ENCODE assay signal across 15 mouse cellular contexts in genomic region chr10:53505526-53505925, GRCm38 (mm10).
DNase-seq lines count a peak whose midpoint lies in the region; ATAC-seq and TF ChIP-seq lines count a peak whose summit lies in the region.
"Had no signal": no experiment of that assay in that cellular context is flagged by ENCODE, and none has a peak within 500 bp of the region (broad histone marks: within the 10 kb centered on the region; RNA-seq: fewer than 3 reads in every experiment).

No protein-coding gene starts in this region.

- H3K27ac ChIP-seq in heart, adult 2 months: no peak overlapping the region; the same call in 1 of the 2 replicates
- H3K27ac ChIP-seq: hindbrain, embryonic 12.5 days; intestine, embryonic 15.5 days; stomach, postnatal 0 days had no signal

- no peak for TF ChIP-seq EP300 in heart, adult 2 months (IDR thresholded peaks at IDR 0.05; ENCODE audit: insufficient read depth, low read depth, low read length)

- H3K4me1 ChIP-seq in heart, adult 2 months (ENCODE audit: control insufficient read depth, insufficient read depth, low read length): peaks cover 13% of the 10 kb centered on the region
- H3K4me1 ChIP-seq in lung, adult 2 months (ENCODE audit: control insufficient read depth, insufficient read depth, low read length): peaks cover 5% of the 10 kb centered on the region
- H3K4me1 ChIP-seq: hindbrain, embryonic 12.5 days had no signal

- no peak overlapping the region for H3K4me3 ChIP-seq in heart, adult 2 months
- H3K4me3 ChIP-seq in lung, adult 2 months (replicated peaks; ENCODE audit: extremely low read depth, low read depth, low read length): no peak overlapping the region
- H3K4me3 ChIP-seq: hindbrain, embryonic 12.5 days; intestine, embryonic 15.5 days had no signal

- peak; percentile 56 for ATAC-seq in inflammation-experienced regulatory T-cells, adult 6 months
- ATAC-seq: intestine, embryonic 15.5 days had no signal

- no peak for TF ChIP-seq CTCF in heart, adult 2 months (IDR thresholded peaks at IDR 0.05)
- no peak for TF ChIP-seq CTCF in lung, adult 2 months (IDR thresholded peaks at IDR 0.05; ENCODE audit: insufficient read depth, low read length)

- intact Hi-C loops in heart, adult 2 months (cut with DNase I): loop anchor here (5.0 kb wide), 1 partner anchor 108 kb away; no protein-coding TSS in a partner anchor

- H3K79me2 ChIP-seq in heart, adult 2 months (replicated peaks; ENCODE audit: control insufficient read depth, insufficient read depth, low read length): no peaks in the 10 kb centered on the region

- TF ChIP-seq POLR2A in heart, adult 2 months (IDR thresholded peaks at IDR 0.05; ENCODE audit: insufficient read depth, low read depth, low read length): no peak
- TF ChIP-seq POLR2A in lung, adult 2 months (IDR thresholded peaks at IDR 0.05; ENCODE audit: borderline replicate concordance, extremely low read depth, low read depth, low read length): no peak

- no peak overlapping the region for H3K9ac ChIP-seq in heart, adult 2 months (ENCODE audit: low read depth, low read length)
- H3K9ac ChIP-seq: hindbrain, embryonic 12.5 days; intestine, embryonic 15.5 days had no signal

- WGBS in heart, adult 2 months: 71% methylated on average over 2 of the region's 2 CpGs
- WGBS in lung, adult 2 months: 52% methylated on average over 2 of the region's 2 CpGs

- H3K36me3 ChIP-seq in heart, adult 2 months (ENCODE audit: control insufficient read depth, insufficient read depth, low read length): no peaks in the 10 kb centered on the region; the same call in 1 of the 2 replicates
- H3K36me3 ChIP-seq: hindbrain, embryonic 12.5 days; intestine, embryonic 15.5 days had no signal

- H3K27me3 ChIP-seq in heart, adult 2 months (ENCODE audit: control insufficient read depth, insufficient read depth, low read length): no peaks in the 10 kb centered on the region
- H3K27me3 ChIP-seq: hindbrain, embryonic 12.5 days; intestine, embryonic 15.5 days had no signal

- DNase-seq in heart, adult 18-20 months: peak; percentile 22 to 40
- no peak for DNase-seq in heart, adult 2 months
- DNase-seq in lung, postnatal 10 days: peak; percentile 22
- DNase-seq in lung, adult 2 months: no peak
- DNase-seq in right cerebral cortex, postnatal 25 days: no peak
- DNase-seq in right cerebral cortex, postnatal 4 days: no peak
- DNase-seq: adrenal gland, adult 8-10 months; cerebellum, adult 8-10 months; gastrocnemius, postnatal 14 days; kidney, postnatal 10 days; thymus, postnatal 25 days had no signal

Comparison
In these comparisons a context has a peak if more than half of its experiments do, and no peak if none do; other contexts are left out.
1. DNase-seq: peak in heart, adult 18-20 months (2 of 2) and lung, postnatal 10 days (single experiment); none in heart, adult 2 months (0 of 2), lung, adult 2 months (single experiment), right cerebral cortex, postnatal 25 days (single experiment) and right cerebral cortex, postnatal 4 days (single experiment).